Mouse (Mus musculus) E14TG2a.4 (cell line): ENCODE measurements around the gene Nmnat1.

Source experiments
- CTCF ChIP-seq: conservative IDR thresholded peaks from 2 replicates; pipeline ENCODE4 v1.5.1; 2014; ENCODE audit warnings: low read length
- NANOG ChIP-seq: IDR thresholded peaks from 2 replicates; pipeline ENCODE4 v1.6.1; 2014; ENCODE audit warnings: borderline replicate concordance, low read length, mixed read lengths
- POU5F1 ChIP-seq: IDR thresholded peaks from 2 replicates; pipeline ENCODE4 v1.6.1; 2014; ENCODE audit warnings: low read length, borderline replicate concordance

- TF ChIP-seq CTCF (no peak), NANOG (no peak), POU5F1 (no peak)
Measured at GRCm38 (mm10) chr4:149445868-149446267, 39.1 kb downstream of the Nmnat1 start.
